Mouse (Mus musculus) cerebellum, postnatal 25 days (tissue): ENCODE results near the gene Itpkb.
A peak's percentile ranks its signal among the peaks of the same experiment; 100 is the strongest.

Experiments
- DNase-seq, 2 experiments: peaks; one replicate each; pipeline ENCODE4 v3.0.0; 2021; ENCODE audit warnings: mixed read lengths in 2 of 2

Gene Itpkb

GRCm38 (mm10) chr1:180422076-180422828, 92.0 kb downstream of the Itpkb start:
- peak; percentile 75 to 88 for DNase-seq

GRCm38 (mm10) chr1:180423008-180423639, 92.8 kb downstream of the Itpkb start:
- no peak for DNase-seq

- no peak for DNase-seq
Measured at GRCm38 (mm10) chr1:180423931-180424330, 93.6 kb downstream of the Itpkb start.

GRCm38 (mm10) chr1:180426405-180426804, 96.1 kb downstream of the Itpkb start:
- DNase-seq, result no peak

GRCm38 (mm10) chr1:180427685-180428084, 97.4 kb downstream of the Itpkb start:
- DNase-seq, result no peak

GRCm38 (mm10) chr1:180428101-180428712, 97.9 kb downstream of the Itpkb start:
- DNase-seq, result peak; percentile 66 to 74

- DNase-seq, result no peak
Measured at GRCm38 (mm10) chr1:180428871-180429270, 98.6 kb downstream of the Itpkb start.

- DNase-seq, result no peak
Measured at GRCm38 (mm10) chr1:180429819-180430218, 99.5 kb downstream of the Itpkb start.

GRCm38 (mm10) chr1:180431833-180432232, 101.5 kb downstream of the Itpkb start:
- no peak for DNase-seq

GRCm38 (mm10) chr1:180433098-180433538, 102.8 kb downstream of the Itpkb start:
- no peak for DNase-seq

GRCm38 (mm10) chr1:180433796-180434566, 103.7 kb downstream of the Itpkb start:
- DNase-seq, result peak; percentile 75 to 84

- DNase-seq, result no peak
Measured at GRCm38 (mm10) chr1:180434925-180435324, 104.6 kb downstream of the Itpkb start.

- no peak for DNase-seq
Measured at GRCm38 (mm10) chr1:180439496-180439895, 109.2 kb downstream of the Itpkb start.

- no peak for DNase-seq
Measured at GRCm38 (mm10) chr1:180444411-180444810, 114.1 kb downstream of the Itpkb start.

GRCm38 (mm10) chr1:180449641-180450040, 119.4 kb downstream of the Itpkb start:
- no peak for DNase-seq

- DNase-seq, result peak; percentile 48 to 56
Measured at GRCm38 (mm10) chr1:180458274-180458673, 128.0 kb downstream of the Itpkb start.

- DNase-seq, result peak; percentile 39 to 50
Measured at GRCm38 (mm10) chr1:180458680-180459079, 128.4 kb downstream of the Itpkb start.

- DNase-seq, result no peak
Measured at GRCm38 (mm10) chr1:180460721-180461120, 130.4 kb downstream of the Itpkb start.

- peak; percentile 33 to 38 for DNase-seq
Measured at GRCm38 (mm10) chr1:180462396-180462795, 132.1 kb downstream of the Itpkb start.

- DNase-seq, result peak in 1 of 2 experiments; percentile 18
Measured at GRCm38 (mm10) chr1:180462983-180463475, 132.7 kb downstream of the Itpkb start.

- no peak for DNase-seq
Measured at GRCm38 (mm10) chr1:180464357-180464756, 134.1 kb downstream of the Itpkb start.

GRCm38 (mm10) chr1:180465620-180466019, 135.3 kb downstream of the Itpkb start:
- peak; percentile 17 to 26 for DNase-seq

- DNase-seq, result no peak
Measured at GRCm38 (mm10) chr1:180468004-180468403, 137.7 kb downstream of the Itpkb start.
